ENCODE assay signal across 12 mouse cellular contexts in genomic region chr9:72217296-72218028, GRCm38 (mm10). TPM values are rescaled to one million over a fixed set of nuclear protein-coding genes. Genes with fewer than 3 reads are reported as not detected.
DNase-seq lines count a peak whose midpoint lies in the region; ATAC-seq lines count a peak whose summit lies in the region.
"Had no signal": no experiment of that assay in that cellular context is flagged by ENCODE, and none has a peak within 500 bp of the region (broad histone marks: within the 10 kb centered on the region; RNA-seq: fewer than 3 reads in every experiment).

No protein-coding gene starts in this region.

- peak; percentile 60; the same call in 1 of the 2 replicates for ATAC-seq in lung, embryonic 16.5 days (ENCODE audit: low read depth)

- 57% methylated on average over 11 of the region's 11 CpGs for WGBS in lung, embryonic 16.5 days
- 68% methylated on average over 11 of the region's 11 CpGs for WGBS in hindbrain, embryonic 10.5 days

- H3K4me2 ChIP-seq in lung, embryonic 16.5 days (ENCODE audit: low read depth, low read length): no peak overlapping the region
- H3K4me2 ChIP-seq: hindbrain, embryonic 13.5 days; kidney, embryonic 15.5 days had no signal

- H3K27ac ChIP-seq in lung, embryonic 16.5 days (ENCODE audit: low read length): no peak overlapping the region
- no peak overlapping the region for H3K27ac ChIP-seq in hindbrain, embryonic 10.5 days
- H3K27ac ChIP-seq: hindbrain, embryonic 13.5 days; kidney, embryonic 15.5 days had no signal

- H3K27me3 ChIP-seq in lung, embryonic 16.5 days (ENCODE audit: control insufficient read depth, insufficient read depth, low read depth, low read length): no peaks in the 10 kb centered on the region
- no peaks in the 10 kb centered on the region for H3K27me3 ChIP-seq in hindbrain, embryonic 10.5 days (ENCODE audit: insufficient read depth, poor library complexity, severe bottlenecking)
- H3K27me3 ChIP-seq: hindbrain, embryonic 13.5 days; kidney, embryonic 15.5 days had no signal

- H3K36me3 ChIP-seq in lung, embryonic 16.5 days (ENCODE audit: control insufficient read depth, insufficient read depth, low read length): no peaks in the 10 kb centered on the region
- no peaks in the 10 kb centered on the region for H3K36me3 ChIP-seq in hindbrain, embryonic 10.5 days
- H3K36me3 ChIP-seq: hindbrain, embryonic 13.5 days; kidney, embryonic 15.5 days had no signal

- no peak overlapping the region for H3K4me3 ChIP-seq in lung, embryonic 16.5 days (ENCODE audit: low read length)
- H3K4me3 ChIP-seq in hindbrain, embryonic 10.5 days: no peak overlapping the region
- H3K4me3 ChIP-seq: erythroblast, embryonic 14.5 days; hindbrain, embryonic 13.5 days; kidney, embryonic 15.5 days had no signal

- no peaks in the 10 kb centered on the region for H3K4me1 ChIP-seq in lung, embryonic 16.5 days (replicated peaks; ENCODE audit: control insufficient read depth, insufficient read depth, low read length)
- 0 out of 2 replicates have a peak, but pooled peaks cover 5% of the 10 kb centered on the region for H3K4me1 ChIP-seq in hindbrain, embryonic 10.5 days (replicated peaks)
- H3K4me1 ChIP-seq: kidney, embryonic 15.5 days had no signal

- H3K9ac ChIP-seq in lung, embryonic 16.5 days (ENCODE audit: low read length): no peak overlapping the region
- H3K9ac ChIP-seq: hindbrain, embryonic 13.5 days; kidney, embryonic 15.5 days had no signal

- DNase-seq in lung, postnatal 25 days (ENCODE audit: low spot score): no peak
- peak; percentile 5 for DNase-seq in NIH3T3 (ENCODE audit: low read depth)
- DNase-seq in forelimb bud, embryonic 11.5 days (ENCODE audit: low read depth, low spot score): peak; percentile 23
- peak; percentile 16 for DNase-seq in lung, postnatal 10 days
- no peak for DNase-seq in adrenal gland, adult 8-10 months
- no peak for DNase-seq in hindbrain, embryonic 10.5 days (ENCODE audit: low spot score)
- DNase-seq: cerebellum, postnatal 25 days; right cerebral cortex, postnatal 4 days had no signal

- no peaks in the 10 kb centered on the region for H3K9me3 ChIP-seq in lung, embryonic 16.5 days (ENCODE audit: control insufficient read depth, low read length)
- H3K9me3 ChIP-seq in hindbrain, embryonic 10.5 days: no peaks in the 10 kb centered on the region
- H3K9me3 ChIP-seq: hindbrain, embryonic 13.5 days; kidney, embryonic 15.5 days had no signal

RNA-seq across cellular contexts. Expression of gene Zfp280d, which starts 57.2 kb away (rescaled TPM):
- 36.8 and 40.7 TPM in 2 replicates for polyA plus RNA-seq in lung, embryonic 16.5 days (2015; fragmentation: Nextera tagmentation; extraction: Ambion mirVana)
- total RNA-seq in adrenal gland, adult 8-10 months (2022): 10 to 100 TPM; 35.3 to 56.6 (median 38.6) TPM
- 41.2 and 49.3 TPM in 2 replicates for polyA plus RNA-seq in hindbrain, embryonic 10.5 days (2016; fragmentation: Nextera tagmentation; extraction: Ambion mirVana)

Comparison
In these comparisons a context has a peak if more than half of its experiments do, and no peak if none do; other contexts are left out.
1. DNase-seq: peak in NIH3T3 (single experiment), forelimb bud, embryonic 11.5 days (single experiment) and lung, postnatal 10 days (single experiment); none in lung, postnatal 25 days (single experiment), adrenal gland, adult 8-10 months (single experiment) and hindbrain, embryonic 10.5 days (single experiment).